Mouse (Mus musculus) left cerebral cortex, adult 2 months (tissue): ENCODE data around the gene Glrx. TPM values are rescaled to one million over a fixed set of nuclear protein-coding genes. Genes with fewer than 3 reads are reported as not detected.
"Not testable (repeated sequence)": the region's sequence is repeated elsewhere in the genome, so short reads cannot be mapped to it uniquely, and the experiment has no call there.

Source experiments
- DNase-seq, 2 experiments: peaks; one replicate each; pipeline ENCODE4 v3.0.0; 2021 to 2022; ENCODE audit warnings: low spot score in 2 of 2, mixed read lengths in 1 of 2; ENCODE audit errors: extremely low spot score in 1 of 2
- H3K27ac ChIP-seq: fragments of 200-600 bp; 2 replicates; pipeline ENCODE4 v1.8.1; 2022
- H3K4me3 ChIP-seq: fragments of 200-600 bp; 2 replicates; pipeline ENCODE4 v1.8.1; 2022
- CTCF ChIP-seq: fragments of 200-600 bp; IDR thresholded peaks from 2 replicates; pipeline ENCODE4 v1.8.1; 2022; ENCODE audit warnings: antibody characterized with exemption, mild to moderate bottlenecking, moderate library complexity
- intact Hi-C: fragments of 180-260 bp; cut with DNase I; formaldehyde crosslinking; loops from one replicate; pipeline ENCODE4 v1.15.1; 2025
- total RNA-seq, 2 experiments: library from RNA; stranded (reverse); gene quantifications; 2 replicates each; pipeline ENCODE4 v1.2.3; 2021

The Glrx gene
- total RNA-seq, 2 experiments from 2014 or later = 46.8 to 48.4 TPM

DNA sequence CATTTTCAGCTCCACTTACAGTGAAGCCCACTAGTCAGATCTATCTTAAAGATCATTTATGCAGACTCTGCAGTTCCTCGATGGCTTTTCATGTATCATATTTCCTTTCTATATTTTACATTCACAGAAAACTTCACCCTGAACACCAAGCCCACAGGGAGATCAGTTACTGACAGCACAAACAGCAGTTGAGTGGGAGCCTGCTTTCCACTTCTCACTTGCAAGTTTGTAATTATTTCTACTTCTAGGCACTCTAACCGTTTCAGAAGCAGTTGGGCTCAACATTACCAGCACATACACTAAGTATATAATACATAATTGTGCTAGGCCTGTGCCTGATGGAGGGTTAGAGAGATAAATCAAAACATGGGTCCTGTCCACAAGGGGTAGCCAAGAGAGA, 28.2 kb downstream of the Glrx start:
- no peak for DNase-seq
- no peak overlapping the region for H3K4me3 ChIP-seq
- H3K27ac ChIP-seq = no peak overlapping the region
- TF ChIP-seq CTCF = no peak
- intact Hi-C loops = no loop called here

DNA sequence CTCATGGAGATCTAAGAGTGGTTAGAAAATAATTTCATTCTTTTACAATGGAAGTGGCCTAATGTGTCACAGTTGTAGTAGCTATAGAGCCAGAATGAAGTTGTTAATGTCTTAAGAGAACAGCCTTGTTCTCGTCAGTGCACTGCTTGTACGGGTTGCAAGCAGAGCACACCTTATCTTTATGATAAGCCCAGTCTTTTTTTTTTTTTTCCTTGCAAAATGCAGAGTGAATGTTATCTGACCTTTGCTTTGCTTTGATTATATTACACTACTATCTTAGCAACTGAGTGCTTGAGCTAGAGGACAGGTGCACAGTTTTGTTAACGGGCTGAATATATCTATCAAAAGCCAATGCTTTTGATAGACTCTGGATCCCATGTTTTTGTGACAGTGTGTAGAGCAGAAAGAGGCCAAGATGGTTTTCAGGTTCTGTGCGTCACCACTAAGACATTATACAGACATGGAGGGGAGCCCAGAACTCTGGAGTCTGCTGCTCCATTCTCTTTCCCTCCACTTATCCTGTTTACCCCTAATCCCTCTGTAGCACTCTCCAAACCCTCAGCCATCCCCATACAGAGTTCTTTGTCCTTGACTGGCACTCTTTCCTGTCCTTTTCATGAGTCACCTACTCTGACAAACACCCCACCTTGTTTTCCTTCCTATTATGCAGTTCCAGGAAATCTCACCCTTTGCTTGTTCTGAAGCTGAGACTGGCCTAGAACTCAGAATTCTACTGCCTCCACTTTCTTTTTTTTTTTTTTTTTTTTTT, 35.1 kb downstream of the Glrx start:
- intact Hi-C loops = loop anchor here (5.0 kb wide), 3 partner anchors 32 to 148 kb away; no protein-coding TSS in a partner anchor
- H3K27ac ChIP-seq = no peak overlapping the region
- DNase-seq = no peak
- no peak for TF ChIP-seq CTCF
- H3K4me3 ChIP-seq = no peak overlapping the region

- intact Hi-C loops = loop anchor here (5.0 kb wide), 3 partner anchors 34 to 146 kb away; no protein-coding TSS in a partner anchor
- DNase-seq, H3K4me3 ChIP-seq: not testable (repeated sequence)
- 0 out of 2 replicates have a peak overlapping the region, but pooled peaks have one; percentile 8 for H3K27ac ChIP-seq
Measured at GRCm38 (mm10) chr13:75876188-75876587, 36.5 kb downstream of the Glrx start.

DNA sequence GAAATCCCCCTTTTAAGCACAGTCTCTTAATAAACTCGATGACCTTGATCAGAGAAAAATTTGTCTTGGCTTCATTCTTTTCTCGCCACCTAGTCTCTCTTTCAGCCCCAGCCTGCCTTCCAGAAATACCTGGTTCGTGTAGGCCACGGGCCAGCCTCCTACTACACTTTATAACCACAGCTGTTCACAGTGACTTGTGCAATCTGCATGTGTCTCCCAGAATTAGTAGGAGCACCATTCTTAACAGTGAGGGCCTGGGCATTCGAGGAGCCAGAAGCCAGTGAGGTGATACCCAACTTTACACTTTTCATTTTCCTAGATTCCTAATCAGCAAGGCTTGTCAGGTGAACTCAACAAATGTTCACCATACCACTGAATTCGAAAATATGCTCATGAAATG, 36.9 kb downstream of the Glrx start:
- intact Hi-C loops = loop anchor here (5.0 kb wide), 3 partner anchors 34 to 146 kb away; no protein-coding TSS in a partner anchor
- Histone ChIP-seq H3K27ac (no peak overlapping the region), H3K4me3 (no peak overlapping the region)
- no peak for TF ChIP-seq CTCF
- no peak for DNase-seq

DNA sequence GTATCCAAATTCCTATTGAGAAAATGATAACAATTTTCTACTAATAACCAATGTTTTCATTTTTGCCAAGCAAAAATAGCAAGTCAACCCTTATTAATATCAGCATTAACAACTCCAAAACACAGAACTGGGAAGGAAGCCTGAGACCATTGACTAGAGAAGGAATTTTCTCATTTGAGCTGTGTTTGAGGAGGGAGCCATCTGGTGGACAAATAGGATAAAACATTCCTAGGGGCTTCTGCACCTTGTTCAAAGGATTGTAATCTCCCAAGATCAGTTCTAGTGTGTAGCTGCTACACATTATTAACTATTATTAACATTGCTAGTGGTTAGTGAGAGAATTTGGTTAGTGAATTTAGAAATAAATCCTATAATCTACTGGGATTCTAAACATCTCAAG, 38.2 kb downstream of the Glrx start:
- peak; percentile 89 for TF ChIP-seq CTCF
- intact Hi-C loops = loop anchor here (2.0 to 5.0 kb wide), 4 partner anchors 36 to 651 kb away; no protein-coding TSS in a partner anchor
- peak in 1 of 2 experiments; percentile 37 for DNase-seq
- H3K27ac ChIP-seq = no peak overlapping the region
- H3K4me3 ChIP-seq = no peak overlapping the region

DNA sequence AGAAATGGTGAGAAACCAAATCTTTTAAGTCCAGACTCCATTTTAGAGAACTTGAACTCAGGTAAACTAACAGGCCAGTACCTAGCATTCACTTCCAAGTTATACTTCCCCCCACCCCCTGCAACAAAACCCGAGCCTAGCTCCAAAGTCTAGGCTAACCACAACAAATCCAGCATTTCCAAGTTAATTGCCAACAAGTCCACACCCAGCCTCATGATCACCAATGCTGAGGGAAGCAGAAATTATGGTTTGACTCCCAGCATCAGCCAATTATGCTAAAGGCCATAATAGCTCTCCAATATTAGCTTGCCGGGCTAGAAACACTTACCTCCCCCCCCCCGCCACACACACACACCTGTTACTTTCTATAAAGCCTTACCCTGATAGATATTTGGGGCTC, 40.1 kb downstream of the Glrx start:
- DNase-seq = no peak
- intact Hi-C loops = loop anchor here (2.0 to 5.0 kb wide), 4 partner anchors 37 to 653 kb away; no protein-coding TSS in a partner anchor
- Histone ChIP-seq H3K27ac (no peak overlapping the region), H3K4me3 (no peak overlapping the region)
- TF ChIP-seq CTCF = no peak

DNA sequence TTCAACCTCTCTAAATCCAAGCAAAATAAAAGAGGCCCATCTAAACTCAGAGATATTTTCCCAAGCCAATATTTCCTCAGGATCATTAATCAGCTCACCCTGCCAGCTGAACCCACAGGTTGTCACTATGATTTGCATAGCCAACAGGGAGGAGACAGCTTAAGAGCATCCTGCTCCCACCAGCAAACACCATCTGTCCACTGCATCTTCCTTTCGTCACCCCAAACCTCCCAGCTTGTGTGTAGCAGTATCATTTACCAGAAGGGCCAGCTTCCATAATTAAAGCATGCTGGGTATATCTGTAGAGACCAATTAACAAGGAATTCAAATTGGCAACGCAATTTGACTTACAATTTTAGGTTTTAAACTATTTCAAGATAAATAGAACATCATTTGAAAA, 40.8 kb downstream of the Glrx start:
- TF ChIP-seq CTCF = no peak
- intact Hi-C loops = no loop called here
- no peak overlapping the region for H3K27ac ChIP-seq
- DNase-seq = no peak
- H3K4me3 ChIP-seq = no peak overlapping the region

DNA sequence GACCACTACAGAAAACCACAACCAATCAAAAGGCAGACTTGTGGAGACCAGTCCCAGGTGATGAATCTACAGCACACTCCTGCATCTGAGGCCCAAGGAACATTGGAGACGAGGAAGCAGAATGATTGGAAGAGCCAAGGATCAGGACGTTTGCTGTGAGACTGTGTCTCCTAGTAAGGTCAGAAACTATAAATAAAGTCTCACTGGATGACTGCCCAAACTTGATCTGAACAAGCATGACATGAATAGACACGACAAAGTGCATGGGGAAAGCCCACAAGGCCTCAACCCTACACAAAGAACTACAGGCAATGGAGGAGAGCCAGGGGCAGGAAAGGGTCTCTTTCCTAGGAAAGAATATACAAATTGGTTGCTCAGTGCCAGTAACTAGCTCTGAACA, 44.1 kb downstream of the Glrx start:
- intact Hi-C loops = no loop called here
- DNase-seq = no peak

DNA sequence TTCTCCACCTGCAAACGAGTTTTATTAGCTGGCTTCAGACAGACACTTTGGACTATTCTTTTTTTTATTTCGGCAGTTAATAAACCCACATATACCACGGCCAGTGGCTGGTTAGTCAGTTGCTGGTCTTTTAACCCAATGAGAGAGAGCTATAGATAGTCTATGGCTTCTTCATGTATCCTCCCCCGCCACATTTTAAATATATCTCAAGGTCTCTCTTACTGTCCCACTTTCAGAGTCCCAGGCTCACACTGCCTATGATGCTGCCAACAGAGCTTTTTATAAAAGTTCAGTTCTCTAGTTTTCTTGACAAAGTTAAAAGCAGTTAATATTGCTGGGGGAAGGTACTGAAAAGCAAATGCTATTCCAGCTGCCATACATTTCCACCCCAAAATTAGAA, 52.2 kb downstream of the Glrx start:
- Histone ChIP-seq H3K4me3 (no peak overlapping the region), H3K27ac (peak overlapping the region; percentile 72)
- intact Hi-C loops = no loop called here
- DNase-seq = no peak
- no peak for TF ChIP-seq CTCF

More for the DNA sequence above, 44.1 kb downstream of the Glrx start:
- Histone ChIP-seq H3K4me3 (no peak overlapping the region), H3K27ac (no peak overlapping the region)
- TF ChIP-seq CTCF = no peak

DNA sequence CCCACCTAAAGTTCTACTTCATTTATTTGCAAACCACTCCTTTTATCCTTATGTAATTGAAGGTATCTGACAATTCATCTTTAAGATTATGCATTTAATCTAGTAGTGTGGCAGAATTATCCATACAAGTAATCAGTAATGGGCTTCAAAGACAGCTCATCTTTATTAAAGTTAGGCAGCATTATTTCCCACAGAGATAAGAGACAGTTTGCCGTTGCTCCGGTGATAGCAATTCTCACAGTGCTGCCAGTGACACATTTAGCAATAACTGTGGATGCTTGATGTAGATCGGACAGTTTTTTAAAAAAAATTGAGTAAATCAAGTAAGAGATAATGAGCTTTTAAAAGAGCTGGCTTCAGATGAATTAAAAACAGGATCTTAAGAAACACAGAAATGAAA, 52.6 kb downstream of the Glrx start:
- Histone ChIP-seq H3K4me3 (no peak overlapping the region), H3K27ac (peak overlapping the region; percentile 10; the same call in 1 of the 2 replicates)
- no peak for DNase-seq
- no peak for TF ChIP-seq CTCF
- intact Hi-C loops = no loop called here

GRCm38 (mm10) chr13:75892876-75893275, 53.2 kb downstream of the Glrx start:
- DNase-seq = no peak
- Histone ChIP-seq H3K4me3 (no peak overlapping the region), H3K27ac (peak overlapping the region; percentile 28; the same call in 1 of the 2 replicates)
- TF ChIP-seq CTCF = no peak
- intact Hi-C loops = no loop called here

Other genes starting within 250 kb of the Glrx start
- gene Ell2, start 133.1 kb upstream of the Glrx start, total RNA-seq = 10 to 100 TPM; 44.2 to 45.7 TPM
- 10 to 100 TPM; 13.6 to 15.3 TPM for gene Rhobtb3, start 104.1 kb downstream of the Glrx start, total RNA-seq
- gene Spata9, start 127.3 kb downstream of the Glrx start, total RNA-seq = not detected
- 10 to 100 TPM; 18.7 to 19.3 TPM for gene Rfesd, start 178.9 kb downstream of the Glrx start, total RNA-seq
- 1 to 10 TPM; 3.4 to 4.2 TPM for gene Gpr150, start 217.1 kb downstream of the Glrx start, total RNA-seq